Mouse (Mus musculus): ENCODE results near the gene Notch2. TPM values are rescaled to one million over a fixed set of nuclear protein-coding genes. Genes with fewer than 3 reads are reported as not detected.
"Not testable (repeated sequence)": the region's sequence is repeated elsewhere in the genome, so short reads cannot be mapped to it uniquely, and the experiment has no call there.

The Notch2 gene
- total RNA-seq, 2 experiments from 2014 or later, result 7.7 to 8.9 TPM

GRCm38 (mm10) chr3:98092680-98093370 is 79.5 kb downstream of the Notch2 start:
- intact Hi-C loops (cut with DNase I), result no loop called here

GRCm38 (mm10) chr3:98093954-98094353 is 80.6 kb downstream of the Notch2 start:
- intact Hi-C loops (cut with DNase I), result no loop called here
- no peak for DNase-seq

More at GRCm38 (mm10) chr3:98092680-98093370, 79.5 kb downstream of the Notch2 start:
- DNase-seq, result no peak

DNA sequence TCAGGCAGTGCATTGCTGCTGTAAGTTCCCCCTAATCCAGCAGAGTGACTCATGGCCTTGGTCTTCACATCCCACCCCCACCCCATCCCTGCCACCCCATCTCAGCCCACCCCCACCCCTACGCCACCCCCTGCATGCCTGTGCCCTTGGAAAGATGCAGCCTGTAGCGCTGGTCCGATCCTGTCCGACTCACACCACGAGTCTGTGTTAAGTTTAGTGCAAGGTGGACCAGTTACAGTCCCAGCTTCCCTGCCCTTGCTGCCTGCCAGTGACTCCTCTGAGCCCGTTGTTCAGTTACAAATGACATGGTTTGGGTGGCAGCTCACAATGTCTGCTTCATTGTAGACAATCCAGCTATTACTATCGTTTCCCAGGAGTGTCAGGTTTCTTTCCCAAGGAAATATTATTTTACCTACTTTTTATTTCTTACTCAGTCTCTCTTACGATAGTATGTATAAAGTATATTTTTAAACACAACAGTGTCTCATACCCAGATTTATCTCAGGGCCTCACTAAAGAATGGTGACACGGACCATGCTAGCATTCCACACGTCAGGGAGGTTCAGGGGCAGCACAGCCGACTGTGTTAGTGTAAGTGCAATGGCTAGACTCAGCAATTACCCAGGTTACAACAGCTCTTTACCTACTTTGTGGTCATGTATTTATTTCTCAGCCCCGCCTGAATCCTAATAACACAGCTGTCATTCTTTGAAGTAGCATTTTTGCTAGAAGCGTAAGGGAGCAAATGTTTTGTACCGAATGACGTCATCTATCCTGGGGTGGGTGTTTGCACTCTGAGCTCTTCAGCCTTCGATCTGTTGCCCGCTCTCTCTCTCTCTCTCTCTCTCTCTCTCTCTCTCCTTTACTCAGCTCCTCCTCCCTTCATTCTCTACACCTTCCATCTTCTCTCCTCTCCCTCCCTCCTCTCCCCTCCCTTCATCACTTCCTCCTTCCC is 81.6 kb downstream of the Notch2 start:
- intact Hi-C loops (cut with DNase I), result no loop called here
- DNase-seq, result no peak

GRCm38 (mm10) chr3:98096981-98097380 is 83.7 kb downstream of the Notch2 start:
- DNase-seq, result no peak
- intact Hi-C loops (cut with DNase I), result no loop called here

DNA sequence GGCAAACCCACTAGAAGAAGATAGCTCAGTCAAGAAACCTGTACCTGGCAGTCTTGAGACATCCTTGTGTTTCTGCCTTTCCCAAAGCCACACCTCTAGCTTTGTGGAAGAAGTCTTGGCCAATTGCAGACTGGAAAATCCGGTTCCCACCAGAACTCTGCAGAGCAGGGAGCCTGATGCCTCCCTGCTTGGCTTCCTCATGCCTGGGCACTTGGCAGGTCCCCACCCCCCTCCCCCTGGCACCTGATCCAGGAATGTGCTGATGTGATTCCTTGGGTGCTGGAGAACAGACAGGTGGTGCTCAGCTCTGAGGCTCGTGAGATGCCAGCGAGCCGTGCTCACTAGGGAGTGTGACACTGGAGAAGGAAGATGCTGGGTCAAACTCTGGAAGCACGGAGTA is 85.3 kb downstream of the Notch2 start:
- intact Hi-C loops (cut with DNase I), result no loop called here
- no peak for DNase-seq

DNA sequence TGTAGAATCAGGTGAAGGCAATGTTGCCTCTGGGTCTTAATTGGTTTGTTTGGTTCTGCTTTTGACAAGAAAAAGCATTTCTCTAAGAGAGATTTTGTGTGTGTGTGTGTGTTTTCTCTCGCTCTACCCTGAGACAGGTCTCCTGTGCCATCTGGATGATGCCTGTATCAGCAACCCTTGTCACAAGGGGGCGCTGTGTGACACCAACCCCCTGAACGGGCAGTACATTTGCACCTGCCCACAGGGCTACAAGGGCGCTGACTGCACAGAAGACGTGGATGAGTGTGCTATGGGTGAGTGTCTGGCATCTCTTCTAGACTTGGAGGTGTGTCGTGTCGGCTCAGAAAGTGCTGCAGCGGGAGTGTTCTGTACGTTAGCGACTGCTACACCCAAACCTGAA is 86.0 kb downstream of the Notch2 start:
- intact Hi-C loops (cut with DNase I), result no loop called here

DNA sequence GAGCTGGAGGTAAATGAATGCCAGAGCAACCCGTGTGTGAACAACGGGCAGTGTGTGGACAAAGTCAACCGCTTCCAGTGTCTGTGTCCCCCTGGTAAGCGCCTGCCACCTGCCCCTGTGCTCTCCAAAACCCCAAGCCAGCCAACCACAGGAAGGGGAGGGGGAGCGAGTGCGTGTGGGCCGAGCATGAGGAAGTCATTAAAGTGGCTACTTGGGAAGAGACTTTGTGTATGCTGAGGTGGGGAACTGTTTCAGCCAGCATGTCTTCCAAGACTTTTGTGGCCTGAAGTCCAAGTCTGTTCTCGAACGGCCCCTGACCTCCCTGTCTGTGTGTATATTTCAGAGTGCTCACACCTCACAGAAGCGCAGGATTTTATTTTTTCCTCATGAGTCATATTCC is 88.2 kb downstream of the Notch2 start:
- peak in 1 of 2 experiments; percentile 32 for DNase-seq
- intact Hi-C loops (cut with DNase I), result loop anchor here (5.0 kb wide), 1 partner anchor 174 kb away; no protein-coding TSS in a partner anchor

More for the DNA sequence above, 86.0 kb downstream of the Notch2 start:
- no peak for DNase-seq

DNA sequence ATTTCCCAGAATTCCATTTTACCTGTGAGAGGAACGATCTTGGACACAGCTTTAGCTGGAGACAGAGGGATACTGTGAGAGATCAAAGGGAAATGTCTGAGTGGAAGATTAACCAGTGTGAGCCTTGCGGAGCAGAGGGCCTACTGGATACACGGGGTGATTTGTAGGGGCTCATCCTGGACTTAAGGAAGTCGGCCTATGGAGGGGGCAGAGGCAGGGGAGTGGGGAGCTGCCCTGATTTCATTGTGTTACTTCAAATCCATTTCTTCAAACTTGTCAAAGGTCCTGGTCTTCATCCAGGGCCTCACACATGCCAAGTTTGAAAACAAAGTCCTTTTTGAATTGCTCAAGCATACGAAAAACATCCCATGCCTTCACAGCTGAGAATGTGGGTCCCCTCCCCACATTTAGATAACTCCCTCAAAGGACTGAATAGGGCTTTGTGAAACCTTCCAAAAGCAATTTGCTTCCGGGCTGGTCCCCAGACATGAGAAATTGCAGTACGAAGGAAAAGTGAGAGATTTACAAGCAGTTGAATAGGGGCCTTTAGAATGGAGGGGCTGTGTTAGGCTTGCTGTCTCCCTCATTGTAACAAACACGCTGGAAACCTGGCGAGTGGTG is 91.6 kb downstream of the Notch2 start:
- DNase-seq, result no peak
- intact Hi-C loops (cut with DNase I), result loop anchor here (5.0 kb wide), 1 partner anchor 178 kb away; no protein-coding TSS in a partner anchor

- intact Hi-C loops (cut with DNase I), result no loop called here
- no peak for DNase-seq
Observed at GRCm38 (mm10) chr3:98105496-98105895, 92.2 kb downstream of the Notch2 start.

DNA sequence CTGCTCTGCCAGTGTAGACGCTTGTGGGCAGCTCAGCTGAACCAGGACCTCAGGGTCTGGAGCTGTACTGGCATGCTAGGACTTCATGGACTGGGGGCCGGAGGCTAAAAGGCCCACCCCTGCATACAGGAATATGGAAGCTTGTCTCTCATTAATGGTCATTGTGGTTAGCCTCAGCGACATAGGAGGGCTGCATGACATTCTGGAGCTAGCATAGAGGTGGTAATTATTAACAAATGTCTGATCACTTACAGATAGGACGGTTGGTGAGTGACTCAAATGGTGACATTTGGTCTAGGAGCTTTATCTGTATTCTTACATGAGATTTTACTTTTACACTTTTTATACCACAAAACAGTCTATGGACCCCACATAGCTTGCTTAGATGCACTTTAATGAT is 92.8 kb downstream of the Notch2 start:
- intact Hi-C loops (cut with DNase I), result no loop called here
- no peak for DNase-seq

- DNase-seq, result peak in 1 of 2 experiments; percentile 40
- intact Hi-C loops (cut with DNase I), result no loop called here
Observed at GRCm38 (mm10) chr3:98106590-98107313, 93.4 kb downstream of the Notch2 start.

DNA sequence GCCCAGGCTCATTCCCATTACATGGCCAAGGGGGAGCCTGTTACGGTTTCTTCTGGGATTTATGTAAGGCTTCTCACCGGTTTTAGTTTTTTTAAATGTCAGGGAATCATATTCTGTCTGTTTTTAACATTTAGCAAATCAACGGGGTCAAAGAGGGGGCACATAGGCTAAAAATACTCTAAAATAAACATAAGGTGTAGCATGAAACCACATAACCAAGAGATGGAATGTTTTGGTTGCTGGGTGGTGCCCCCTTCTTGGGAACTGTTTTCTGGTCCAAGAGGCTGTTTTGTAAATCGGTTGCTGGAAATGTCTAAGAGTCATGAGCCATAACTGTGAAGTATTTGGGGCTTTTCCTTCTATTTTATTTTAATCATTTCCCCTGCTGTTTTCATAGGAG is 95.1 kb downstream of the Notch2 start:
- intact Hi-C loops (cut with DNase I), result no loop called here
- no peak for DNase-seq

GRCm38 (mm10) chr3:98108866-98109265 is 95.5 kb downstream of the Notch2 start:
- intact Hi-C loops (cut with DNase I), result no loop called here

GRCm38 (mm10) chr3:98110610-98111009 is 97.3 kb downstream of the Notch2 start:
- DNase-seq, result no peak
- intact Hi-C loops (cut with DNase I), result no loop called here

More at GRCm38 (mm10) chr3:98108866-98109265, 95.5 kb downstream of the Notch2 start:
- no peak for DNase-seq

DNA sequence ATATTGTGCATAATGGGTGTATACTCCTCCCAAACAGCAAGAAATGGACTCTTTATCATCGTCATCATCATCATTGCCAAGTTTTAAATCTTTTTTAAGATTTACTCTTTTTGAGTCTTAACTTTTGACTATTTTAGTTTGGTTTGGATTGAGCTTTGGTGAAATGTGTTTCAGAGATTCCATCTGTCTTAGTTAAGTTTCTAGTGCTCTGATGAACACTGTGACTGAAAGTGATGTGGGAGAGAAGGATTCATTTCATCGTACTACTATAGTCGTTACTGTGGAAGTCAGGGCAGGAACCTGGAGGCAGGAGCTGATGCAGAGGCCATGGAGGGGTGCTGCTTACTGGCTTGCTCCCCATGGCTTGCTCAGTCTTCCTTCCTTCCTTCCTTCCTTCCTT is 104.9 kb downstream of the Notch2 start:
- intact Hi-C loops (cut with DNase I), result no loop called here

DNA sequence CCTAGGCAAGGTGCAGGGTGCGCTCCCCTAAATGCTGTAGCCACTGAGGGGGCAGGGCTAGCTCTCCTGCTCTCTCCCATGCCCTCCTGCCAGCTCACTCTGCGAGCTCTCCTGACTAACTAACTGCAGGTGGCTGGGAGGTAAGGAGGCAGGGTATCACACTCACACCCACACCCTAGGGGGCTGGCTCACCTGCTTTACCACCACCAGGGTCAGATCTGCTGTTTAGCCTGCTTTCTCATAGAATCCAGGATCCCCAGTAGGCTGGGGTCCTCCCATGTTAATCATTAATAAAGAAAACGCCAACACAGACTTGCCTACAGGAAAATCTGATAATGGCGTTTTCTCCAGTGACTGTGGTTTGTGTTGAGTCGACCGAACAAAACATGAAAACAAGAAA is 106.0 kb downstream of the Notch2 start:
- intact Hi-C loops (cut with DNase I), result no loop called here
- no peak for DNase-seq

More for the DNA sequence above, 104.9 kb downstream of the Notch2 start:
- DNase-seq, result no peak

- intact Hi-C loops (cut with DNase I), result no loop called here
- DNase-seq, result no peak
Observed at GRCm38 (mm10) chr3:98120884-98121283, 107.6 kb downstream of the Notch2 start.

DNA sequence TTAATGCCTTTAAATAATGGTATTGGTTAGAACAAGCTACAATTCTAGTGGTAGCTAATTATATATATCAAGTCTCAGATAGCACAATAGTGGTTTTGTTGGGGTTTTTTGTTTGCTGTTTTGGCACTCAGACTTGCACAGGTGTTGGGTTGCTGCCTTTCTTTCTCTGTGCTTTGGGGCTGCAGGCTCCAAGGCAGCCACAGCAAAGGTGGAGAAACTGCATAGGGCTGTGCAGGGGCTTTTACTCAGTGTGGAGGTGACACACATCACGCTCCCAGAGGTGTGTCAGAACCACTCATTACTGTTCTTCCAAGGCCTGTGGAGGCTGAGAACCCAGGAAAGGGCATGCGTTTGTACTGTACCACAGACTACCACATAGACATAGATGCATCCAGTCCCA is 114.4 kb downstream of the Notch2 start:
- intact Hi-C loops (cut with DNase I), result no loop called here
- DNase-seq, result no peak

GRCm38 (mm10) chr3:98128716-98129115 is 115.4 kb downstream of the Notch2 start:
- intact Hi-C loops (cut with DNase I), result no loop called here
- DNase-seq, result no peak

- DNase-seq, result not testable (repeated sequence)
- intact Hi-C loops (cut with DNase I), result loop anchor here (5.0 kb wide), 1 partner anchor 205 kb away; no protein-coding TSS in a partner anchor
Observed at GRCm38 (mm10) chr3:98132140-98132539, 118.8 kb downstream of the Notch2 start.
